Mouse (Mus musculus): ENCODE results near the gene Gm49387. TPM values are rescaled to one million over a fixed set of nuclear protein-coding genes. Genes with fewer than 3 reads are reported as not detected.

Gm49387 gene
- polyA plus RNA-seq, 1 experiment from 2014 or later = 1.7 TPM

DNA sequence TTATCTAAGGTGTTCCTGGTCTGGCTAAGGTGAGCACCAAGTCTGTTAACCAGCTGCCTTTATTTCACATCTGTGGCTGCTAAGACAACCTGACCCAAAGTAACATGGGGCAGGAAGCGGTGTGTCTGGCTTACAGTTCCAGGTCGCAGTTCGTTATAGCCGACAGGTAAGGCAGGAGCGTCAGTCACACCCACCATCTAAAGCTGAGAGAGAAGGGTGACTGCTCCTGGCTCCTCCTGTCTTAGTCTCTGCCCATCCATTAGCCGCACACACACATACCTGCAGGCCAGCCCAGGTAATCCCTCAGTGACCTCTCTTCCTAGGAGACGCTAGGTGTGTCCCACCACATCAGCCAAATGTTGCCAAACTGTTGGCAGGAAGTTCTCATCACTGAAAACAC, 15.7 kb upstream of the Gm49387 start:
- no peak overlapping the region for H3K4me3 ChIP-seq (ENCODE audit: low read length)
- no peaks in the 10 kb centered on the region for H3K9me3 ChIP-seq (ENCODE audit: control insufficient read depth, low read length)
- ATAC-seq = no peak
- H3K36me3 ChIP-seq (ENCODE audit: control insufficient read depth, insufficient read depth, low read length) = no peaks in the 10 kb centered on the region
- no peak overlapping the region for H3K9ac ChIP-seq (ENCODE audit: low read depth, low read length)
- H3K4me1 ChIP-seq (ENCODE audit: control insufficient read depth, insufficient read depth, low read depth, low read length) = peaks cover 29% of the 10 kb centered on the region
- H3K27ac ChIP-seq (ENCODE audit: low read depth, low read length) = no peak overlapping the region
- 86% methylated on average over 7 of the region's 7 CpGs for WGBS
- H3K27me3 ChIP-seq (replicated peaks; ENCODE audit: control insufficient read depth, insufficient read depth, low read length) = no peaks in the 10 kb centered on the region
- H3K4me2 ChIP-seq (ENCODE audit: low read length) = no peak overlapping the region

DNA sequence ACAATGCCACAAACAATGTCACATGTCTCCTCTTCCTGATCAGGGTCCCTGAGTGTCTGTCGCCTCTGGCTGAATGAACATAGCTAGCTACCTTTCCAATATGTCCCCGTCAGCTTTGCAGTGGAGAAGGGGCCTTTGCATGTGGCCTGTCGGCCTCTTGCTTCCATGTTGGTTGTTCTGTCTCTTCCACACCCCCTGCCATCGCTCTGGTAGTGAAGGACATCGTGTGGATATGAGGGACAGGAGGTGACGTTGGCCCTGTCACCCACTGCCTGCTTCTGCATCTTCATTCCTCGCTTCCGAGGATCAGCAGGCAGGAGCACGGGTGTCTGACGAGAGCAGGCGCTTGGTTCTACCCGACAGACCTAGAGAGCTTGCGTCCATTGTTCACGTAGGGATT, 14.7 kb upstream of the Gm49387 start:
- Histone ChIP-seq H3K9me3 (ENCODE audit: control insufficient read depth, low read length) (no peaks in the 10 kb centered on the region), H3K27ac (ENCODE audit: low read depth, low read length) (no peak overlapping the region), H3K27me3 (replicated peaks; ENCODE audit: control insufficient read depth, insufficient read depth, low read length) (no peaks in the 10 kb centered on the region), H3K4me1 (ENCODE audit: control insufficient read depth, insufficient read depth, low read depth, low read length) (peaks cover 22% of the 10 kb centered on the region), H3K9ac (ENCODE audit: low read depth, low read length) (no peak overlapping the region), H3K4me3 (ENCODE audit: low read length) (no peak overlapping the region), H3K4me2 (ENCODE audit: low read length) (no peak overlapping the region), H3K36me3 (ENCODE audit: control insufficient read depth, insufficient read depth, low read length) (no peaks in the 10 kb centered on the region)
- ATAC-seq = no peak
- WGBS = 76% methylated on average over 14 of the region's 14 CpGs

DNA sequence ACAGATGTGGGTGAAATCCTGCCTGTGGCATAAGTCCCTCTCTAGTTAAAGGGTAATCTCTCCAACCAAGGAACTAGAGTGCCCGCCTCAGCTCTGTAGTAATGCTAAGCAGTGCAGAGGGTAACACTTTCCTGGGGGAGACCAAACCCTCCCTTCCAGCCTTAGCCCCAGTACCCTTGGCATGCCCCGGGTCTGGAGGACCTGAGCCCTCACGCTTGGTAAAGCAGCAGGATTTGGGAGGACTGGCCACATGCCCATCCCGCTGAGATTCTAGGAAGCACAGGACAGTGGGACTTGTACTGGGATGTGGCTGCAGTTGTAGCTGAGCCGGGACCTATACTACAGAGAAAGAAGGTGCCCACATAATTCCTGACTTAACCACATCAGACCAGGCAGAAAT, 14.1 kb upstream of the Gm49387 start:
- H3K9me3 ChIP-seq (ENCODE audit: control insufficient read depth, low read length) = no peaks in the 10 kb centered on the region
- ATAC-seq = no peak
- H3K27ac ChIP-seq (ENCODE audit: low read depth, low read length) = no peak overlapping the region
- H3K4me2 ChIP-seq (ENCODE audit: low read length) = no peak overlapping the region
- no peaks in the 10 kb centered on the region for H3K27me3 ChIP-seq (replicated peaks; ENCODE audit: control insufficient read depth, insufficient read depth, low read length)
- WGBS = 77% methylated on average over 5 of the region's 5 CpGs
- peaks cover 18% of the 10 kb centered on the region for H3K4me1 ChIP-seq (ENCODE audit: control insufficient read depth, insufficient read depth, low read depth, low read length)
- no peaks in the 10 kb centered on the region for H3K36me3 ChIP-seq (ENCODE audit: control insufficient read depth, insufficient read depth, low read length)
- no peak overlapping the region for H3K9ac ChIP-seq (ENCODE audit: low read depth, low read length)
- no peak overlapping the region for H3K4me3 ChIP-seq (ENCODE audit: low read length)

DNA sequence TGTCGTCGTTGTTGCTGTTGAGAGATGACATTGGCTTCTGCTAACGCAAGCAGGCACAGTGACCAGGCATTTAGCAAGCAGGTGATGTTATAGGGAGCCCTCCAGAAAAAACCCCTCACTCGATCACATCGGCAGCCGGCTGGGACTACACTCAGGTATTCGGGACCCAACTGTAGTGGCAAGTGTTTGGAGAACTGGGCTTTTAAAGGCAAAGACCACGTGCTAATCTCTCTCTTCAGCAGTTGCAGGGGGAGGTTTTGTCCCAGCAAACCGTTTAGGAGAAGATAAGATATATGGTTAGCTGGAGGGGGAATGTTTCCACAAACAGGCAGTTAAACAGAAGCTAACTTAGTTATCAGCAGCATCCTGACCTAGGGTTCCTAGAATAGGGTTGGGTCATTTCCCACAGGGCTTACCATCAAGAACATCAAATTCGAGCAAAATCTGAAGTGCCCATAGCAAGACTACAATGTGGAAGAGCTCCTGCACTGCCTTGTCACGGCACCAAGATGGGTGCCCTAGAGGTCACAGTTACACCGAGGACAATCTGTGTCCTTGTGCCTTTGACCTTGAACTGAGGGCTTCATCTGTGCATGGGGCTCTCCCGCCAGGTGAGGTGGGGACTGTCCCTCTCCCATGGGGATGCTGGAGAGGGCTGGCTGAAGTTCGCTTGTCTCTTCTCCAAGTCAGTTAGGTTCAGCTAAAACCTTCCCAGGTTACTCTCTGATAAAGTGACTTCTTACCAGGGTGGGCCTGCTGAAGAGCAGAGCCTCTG, 12.6 kb upstream of the Gm49387 start:
- Histone ChIP-seq H3K9ac (ENCODE audit: low read depth, low read length) (no peak overlapping the region), H3K9me3 (ENCODE audit: control insufficient read depth, low read length) (no peaks in the 10 kb centered on the region), H3K27me3 (replicated peaks; ENCODE audit: control insufficient read depth, insufficient read depth, low read length) (no peaks in the 10 kb centered on the region), H3K4me1 (ENCODE audit: control insufficient read depth, insufficient read depth, low read depth, low read length) (peaks cover 7% of the 10 kb centered on the region; the same call in 1 of the 2 replicates), H3K4me3 (ENCODE audit: low read length) (no peak overlapping the region), H3K36me3 (ENCODE audit: control insufficient read depth, insufficient read depth, low read length) (no peaks in the 10 kb centered on the region), H3K27ac (ENCODE audit: low read depth, low read length) (no peak overlapping the region), H3K4me2 (ENCODE audit: low read length) (no peak overlapping the region)
- ATAC-seq = no peak
- WGBS = 84% methylated on average over 14 of the region's 14 CpGs

DNA sequence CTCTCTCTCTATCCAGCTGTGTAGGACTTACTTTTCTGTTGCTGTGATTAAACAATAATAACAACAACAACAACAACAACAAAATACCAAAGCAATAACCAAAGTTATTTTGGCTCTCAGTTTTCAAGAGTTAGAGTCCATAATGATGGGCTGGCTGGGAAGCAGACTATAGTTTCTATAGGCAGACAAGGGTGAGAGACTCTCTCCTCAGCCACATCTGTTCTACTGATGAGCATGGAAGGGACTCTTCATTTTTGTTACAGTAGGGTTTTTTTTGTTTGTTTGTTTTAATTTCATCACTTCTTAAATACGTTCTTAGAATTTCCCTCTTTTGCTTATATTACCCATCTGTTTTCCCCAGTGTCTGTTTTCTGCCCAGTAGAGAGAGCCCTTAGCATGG, 11.9 kb upstream of the Gm49387 start:
- H3K4me2 ChIP-seq (ENCODE audit: low read length) = no peak overlapping the region
- no peaks in the 10 kb centered on the region for H3K36me3 ChIP-seq (ENCODE audit: control insufficient read depth, insufficient read depth, low read length)
- no peaks in the 10 kb centered on the region for H3K27me3 ChIP-seq (replicated peaks; ENCODE audit: control insufficient read depth, insufficient read depth, low read length)
- no peak overlapping the region for H3K9ac ChIP-seq (ENCODE audit: low read depth, low read length)
- no peaks in the 10 kb centered on the region for H3K9me3 ChIP-seq (ENCODE audit: control insufficient read depth, low read length)
- H3K4me1 ChIP-seq (ENCODE audit: control insufficient read depth, insufficient read depth, low read depth, low read length) = peaks cover 4% of the 10 kb centered on the region; the same call in 1 of the 2 replicates
- ATAC-seq = no peak
- WGBS = 74% methylated on average over 1 of the region's 1 CpGs
- H3K4me3 ChIP-seq (ENCODE audit: low read length) = no peak overlapping the region
- H3K27ac ChIP-seq (ENCODE audit: low read depth, low read length) = no peak overlapping the region

DNA sequence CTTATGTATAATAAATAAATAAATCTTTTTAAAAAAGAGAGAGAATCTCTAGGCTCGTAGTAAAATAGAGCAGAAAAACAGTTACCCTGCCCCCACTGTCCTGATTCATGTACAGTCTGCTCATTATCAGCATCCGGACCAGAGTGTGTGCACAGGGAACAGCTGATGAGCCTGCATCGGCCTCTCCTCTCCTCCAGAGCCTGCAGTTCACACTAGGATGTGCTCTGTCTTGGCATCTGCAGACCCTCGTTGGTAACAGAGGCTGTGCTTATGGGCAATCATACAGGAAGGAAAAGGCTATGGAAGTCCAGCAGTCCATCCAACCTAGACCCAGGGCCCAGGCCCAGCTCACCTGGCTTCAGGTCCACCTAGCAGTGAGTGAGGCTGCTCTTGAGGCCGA, 11.4 kb upstream of the Gm49387 start:
- no peak for ATAC-seq
- Histone ChIP-seq H3K9me3 (ENCODE audit: control insufficient read depth, low read length) (no peaks in the 10 kb centered on the region), H3K4me2 (ENCODE audit: low read length) (no peak overlapping the region), H3K4me3 (ENCODE audit: low read length) (no peak overlapping the region), H3K36me3 (ENCODE audit: control insufficient read depth, insufficient read depth, low read length) (no peaks in the 10 kb centered on the region), H3K4me1 (ENCODE audit: control insufficient read depth, insufficient read depth, low read depth, low read length) (no peaks in the 10 kb centered on the region; the same call in 1 of the 2 replicates), H3K27ac (ENCODE audit: low read depth, low read length) (no peak overlapping the region), H3K27me3 (replicated peaks; ENCODE audit: control insufficient read depth, insufficient read depth, low read length) (no peaks in the 10 kb centered on the region), H3K9ac (ENCODE audit: low read depth, low read length) (no peak overlapping the region)
- 78% methylated on average over 5 of the region's 5 CpGs for WGBS

DNA sequence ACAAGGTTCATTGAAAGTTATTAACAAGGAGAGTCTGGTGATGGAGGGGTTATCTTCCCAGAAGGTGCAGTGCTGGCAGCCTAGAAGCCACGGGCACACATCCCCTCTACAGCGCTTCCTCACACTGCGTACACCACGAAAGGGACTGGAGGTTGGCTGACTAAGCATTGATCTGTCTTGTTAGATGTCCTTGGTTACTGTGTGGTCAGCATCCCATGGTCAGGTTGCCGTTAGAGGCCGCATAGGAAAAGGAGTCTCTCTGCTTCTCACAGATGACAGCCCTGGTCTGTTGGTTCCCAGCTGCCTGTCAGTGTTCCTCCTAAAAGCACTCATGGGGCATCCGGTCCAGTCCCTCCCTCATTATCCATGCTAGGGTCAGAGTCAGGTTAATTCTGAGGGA, 10.5 kb upstream of the Gm49387 start:
- WGBS = 89% methylated on average over 7 of the region's 7 CpGs

DNA sequence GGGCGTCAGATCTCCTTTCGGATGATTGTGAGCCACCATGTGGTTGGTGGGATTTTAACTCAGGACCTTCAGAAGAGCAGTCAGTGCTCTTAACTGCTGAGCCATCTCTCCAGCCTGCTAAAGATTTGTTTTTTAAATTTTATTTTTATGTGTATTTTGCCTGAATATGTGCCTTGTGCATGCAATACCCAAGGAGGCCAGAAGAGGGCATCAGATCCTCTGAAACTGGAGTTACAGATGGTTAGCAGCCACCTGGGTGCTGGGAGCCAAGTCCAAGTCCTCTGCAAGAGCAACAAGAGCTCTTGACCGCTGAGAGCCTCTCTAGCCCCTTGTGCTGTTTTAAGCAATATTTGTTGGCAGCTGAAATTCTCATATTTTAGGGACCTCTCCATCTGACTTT, 9.7 kb upstream of the Gm49387 start:
- no peaks in the 10 kb centered on the region for H3K27me3 ChIP-seq (replicated peaks; ENCODE audit: control insufficient read depth, insufficient read depth, low read length)
- ATAC-seq = no peak
- H3K36me3 ChIP-seq (ENCODE audit: control insufficient read depth, insufficient read depth, low read length) = no peaks in the 10 kb centered on the region
- no peaks in the 10 kb centered on the region for H3K4me1 ChIP-seq (ENCODE audit: control insufficient read depth, insufficient read depth, low read depth, low read length)
- H3K4me3 ChIP-seq (ENCODE audit: low read length) = no peak overlapping the region
- no peak overlapping the region for H3K4me2 ChIP-seq (ENCODE audit: low read length)
- H3K27ac ChIP-seq (ENCODE audit: low read depth, low read length) = no peak overlapping the region
- 94% methylated on average over 3 of the region's 3 CpGs for WGBS
- H3K9ac ChIP-seq (ENCODE audit: low read depth, low read length) = no peak overlapping the region
- H3K9me3 ChIP-seq (ENCODE audit: control insufficient read depth, low read length) = no peaks in the 10 kb centered on the region

More for the DNA sequence above, 10.5 kb upstream of the Gm49387 start:
- no peak overlapping the region for H3K4me3 ChIP-seq (ENCODE audit: low read length)
- no peak overlapping the region for H3K9ac ChIP-seq (ENCODE audit: low read depth, low read length)
- H3K27me3 ChIP-seq (replicated peaks; ENCODE audit: control insufficient read depth, insufficient read depth, low read length) = no peaks in the 10 kb centered on the region
- no peak overlapping the region for H3K4me2 ChIP-seq (ENCODE audit: low read length)
- no peaks in the 10 kb centered on the region for H3K4me1 ChIP-seq (ENCODE audit: control insufficient read depth, insufficient read depth, low read depth, low read length)
- H3K9me3 ChIP-seq (ENCODE audit: control insufficient read depth, low read length) = no peaks in the 10 kb centered on the region
- H3K36me3 ChIP-seq (ENCODE audit: control insufficient read depth, insufficient read depth, low read length) = no peaks in the 10 kb centered on the region
- no peak for ATAC-seq
- H3K27ac ChIP-seq (ENCODE audit: low read depth, low read length) = no peak overlapping the region

DNA sequence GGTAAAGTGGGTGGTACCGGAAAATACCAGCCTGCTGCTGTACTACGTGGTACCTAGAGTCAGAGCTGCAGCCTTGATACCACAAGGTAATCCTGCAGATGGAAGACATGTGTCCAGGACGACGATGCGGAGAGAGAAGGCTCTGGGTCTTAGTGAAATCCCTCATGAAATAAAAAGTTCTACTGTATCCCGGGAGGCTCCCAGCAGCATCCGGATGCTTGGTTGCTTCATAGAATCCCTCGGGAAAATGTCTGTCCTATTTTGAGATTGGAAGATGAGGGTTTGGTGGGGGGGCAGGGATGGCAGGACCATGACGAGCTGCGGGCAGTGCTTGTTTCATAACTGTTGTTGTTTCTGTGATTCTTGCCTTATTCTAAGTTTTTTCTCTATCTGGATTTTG, 7.3 kb upstream of the Gm49387 start:
- H3K27me3 ChIP-seq (replicated peaks; ENCODE audit: control insufficient read depth, insufficient read depth, low read length) = no peaks in the 10 kb centered on the region
- no peaks in the 10 kb centered on the region for H3K4me1 ChIP-seq (ENCODE audit: control insufficient read depth, insufficient read depth, low read depth, low read length)
- no peak for ATAC-seq
- H3K4me2 ChIP-seq (ENCODE audit: low read length) = no peak overlapping the region
- no peak overlapping the region for H3K9ac ChIP-seq (ENCODE audit: low read depth, low read length)
- H3K27ac ChIP-seq (ENCODE audit: low read depth, low read length) = no peak overlapping the region
- H3K36me3 ChIP-seq (ENCODE audit: control insufficient read depth, insufficient read depth, low read length) = no peaks in the 10 kb centered on the region
- H3K4me3 ChIP-seq (ENCODE audit: low read length) = no peak overlapping the region
- 92% methylated on average over 10 of the region's 10 CpGs for WGBS
- no peaks in the 10 kb centered on the region for H3K9me3 ChIP-seq (ENCODE audit: control insufficient read depth, low read length)

Measured in hindbrain, embryonic 16.5 days (tissue).